Mouse (Mus musculus) heart, postnatal 4 days (tissue): Measurements from ENCODE around the gene Slu7. TPM values are rescaled to one million over a fixed set of nuclear protein-coding genes. Genes with fewer than 3 reads are reported as not detected.

Experiments
- DNase-seq: peaks from one replicate; pipeline ENCODE4 v3.0.0; 2021
- total RNA-seq, 2 experiments: library from RNA; stranded (reverse); gene quantifications; 2 replicates each; pipeline ENCODE4 v1.2.3; 2021

Gene Slu7
- total RNA-seq: 10 to 100 TPM; 25.8 to 28.6 TPM

DNA sequence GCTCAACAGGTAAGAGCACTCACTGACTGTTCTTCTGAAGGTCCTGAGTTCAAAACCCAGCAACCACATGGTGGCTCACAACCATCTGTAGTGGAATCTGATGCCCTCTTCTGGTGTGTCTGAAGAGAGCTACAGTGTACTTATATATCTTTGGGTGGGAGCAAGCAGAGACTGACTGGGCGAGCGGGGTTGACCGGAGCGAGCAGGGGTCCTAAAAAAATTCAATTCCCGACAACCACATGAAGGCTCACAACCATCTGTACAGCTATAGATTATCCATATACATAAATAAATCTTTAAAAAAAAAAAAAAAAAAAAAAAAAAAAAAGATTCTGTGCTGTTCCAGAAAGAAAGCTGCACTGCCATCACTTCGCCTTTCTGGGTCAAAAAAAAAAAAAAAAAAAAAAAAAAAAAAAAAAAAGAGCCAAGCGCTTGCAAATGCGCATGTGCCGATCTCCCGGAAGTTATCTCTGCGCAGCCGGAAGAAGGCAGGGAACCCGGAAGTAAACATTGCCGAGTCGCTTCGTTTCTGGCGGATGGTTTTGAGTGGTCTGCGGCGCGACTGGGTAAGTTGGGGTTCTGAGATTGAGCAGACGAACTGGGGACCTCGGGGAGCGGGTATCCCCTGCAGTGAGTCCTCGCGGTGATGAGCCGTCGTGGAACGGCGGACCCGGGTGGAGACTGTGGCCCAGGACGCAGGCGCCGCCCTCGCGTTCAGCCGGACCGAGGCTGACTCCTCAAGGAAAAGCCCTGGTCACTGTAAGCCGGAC, at the start of gene Slu7:
TSS of gene Slu7 (plus strand) at position 491 of the 770 bp plus-strand sequence.
- peak; percentile 76 for DNase-seq

DNA sequence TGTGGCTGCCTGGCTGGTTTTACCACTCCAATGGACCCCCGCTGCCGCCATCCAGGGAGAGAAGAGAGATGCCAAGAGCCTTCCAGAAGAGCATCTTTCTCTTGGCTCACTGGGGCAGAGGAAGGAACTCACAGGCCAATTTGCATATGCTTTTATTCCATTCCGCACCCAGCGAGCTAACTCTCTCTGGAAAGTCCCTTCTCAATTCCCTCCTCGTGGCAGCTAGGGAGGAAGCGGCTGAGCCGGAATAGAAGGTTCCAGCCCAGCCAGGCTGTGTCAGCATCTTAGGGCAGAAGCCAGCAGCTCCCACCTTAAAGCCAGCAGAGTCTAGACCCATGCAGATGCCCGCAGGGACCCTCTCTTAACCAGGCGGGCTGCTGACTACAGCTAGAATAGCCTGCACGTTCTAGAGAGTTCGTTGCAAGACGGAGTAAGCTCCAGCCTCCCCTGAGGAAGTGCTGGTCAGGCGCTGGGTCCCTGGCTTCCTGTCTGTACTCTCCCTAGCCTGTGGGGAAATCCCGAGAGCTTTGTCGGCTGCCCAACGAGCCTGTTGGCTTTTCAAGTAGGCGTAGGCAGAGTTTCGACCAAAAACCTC, 48.4 kb upstream of the Slu7 start:
- peak; percentile 57 for DNase-seq

DNA sequence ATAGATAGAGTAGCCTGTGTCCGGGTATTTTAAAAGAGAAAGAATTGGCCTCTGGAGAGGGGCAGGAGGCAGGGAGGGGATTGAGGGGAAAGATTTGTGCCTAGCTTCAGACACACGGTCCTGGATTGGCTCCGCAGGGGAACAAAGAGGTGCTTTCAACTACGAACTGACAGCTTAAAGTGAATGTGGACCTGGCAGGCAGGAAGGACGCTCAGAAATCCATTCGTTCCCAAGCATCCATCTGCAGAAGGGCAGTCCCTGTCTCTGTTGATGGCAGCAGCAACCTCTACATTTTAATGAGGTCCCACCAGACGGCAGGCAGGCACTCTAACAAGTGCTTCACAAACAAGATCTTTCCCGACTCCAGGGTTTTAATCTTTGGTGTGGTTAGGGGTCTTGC, 47.8 kb upstream of the Slu7 start:
- DNase-seq: peak; percentile 7

DNA sequence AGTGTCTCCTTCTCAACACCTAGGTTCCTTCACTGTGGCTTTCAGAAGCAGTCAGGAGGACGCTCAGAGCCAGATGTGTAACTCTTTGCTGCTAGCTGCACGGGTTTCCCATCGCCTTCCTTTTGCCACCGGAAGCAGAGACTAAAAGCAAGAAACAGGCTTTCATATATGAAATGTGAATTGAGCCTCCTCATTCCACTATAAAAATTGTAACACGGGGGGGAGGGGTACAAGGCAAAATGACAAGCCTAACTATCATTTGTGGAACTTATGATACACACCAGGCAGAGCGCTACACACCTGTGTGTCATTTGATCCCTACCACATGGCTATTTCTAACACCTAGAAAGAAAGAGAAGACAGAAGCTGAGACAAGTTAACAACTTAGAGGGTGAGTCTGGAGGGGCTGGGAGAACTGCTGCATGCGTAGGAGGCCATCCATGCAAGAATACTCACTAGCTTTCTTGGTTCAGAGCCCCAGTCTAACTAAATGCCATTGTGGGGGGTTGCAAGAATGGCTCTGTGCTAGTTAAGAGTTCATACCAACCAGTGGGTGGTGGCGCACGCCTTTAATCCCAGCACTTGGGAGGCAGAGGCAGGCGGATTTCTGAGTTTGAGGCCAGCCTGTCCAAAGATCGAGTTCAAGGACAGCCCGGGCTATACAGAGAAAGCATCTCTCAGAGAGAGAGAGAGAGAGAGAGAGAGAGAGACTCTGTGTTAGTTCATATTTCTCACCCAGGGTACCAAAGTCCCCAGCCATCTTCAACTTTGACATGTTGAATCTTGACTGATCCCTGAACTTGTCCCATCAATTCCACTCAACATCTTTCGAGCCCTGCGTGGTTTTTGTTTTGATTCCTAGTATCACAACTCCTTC, 46.3 kb upstream of the Slu7 start:
- no peak for DNase-seq

DNA sequence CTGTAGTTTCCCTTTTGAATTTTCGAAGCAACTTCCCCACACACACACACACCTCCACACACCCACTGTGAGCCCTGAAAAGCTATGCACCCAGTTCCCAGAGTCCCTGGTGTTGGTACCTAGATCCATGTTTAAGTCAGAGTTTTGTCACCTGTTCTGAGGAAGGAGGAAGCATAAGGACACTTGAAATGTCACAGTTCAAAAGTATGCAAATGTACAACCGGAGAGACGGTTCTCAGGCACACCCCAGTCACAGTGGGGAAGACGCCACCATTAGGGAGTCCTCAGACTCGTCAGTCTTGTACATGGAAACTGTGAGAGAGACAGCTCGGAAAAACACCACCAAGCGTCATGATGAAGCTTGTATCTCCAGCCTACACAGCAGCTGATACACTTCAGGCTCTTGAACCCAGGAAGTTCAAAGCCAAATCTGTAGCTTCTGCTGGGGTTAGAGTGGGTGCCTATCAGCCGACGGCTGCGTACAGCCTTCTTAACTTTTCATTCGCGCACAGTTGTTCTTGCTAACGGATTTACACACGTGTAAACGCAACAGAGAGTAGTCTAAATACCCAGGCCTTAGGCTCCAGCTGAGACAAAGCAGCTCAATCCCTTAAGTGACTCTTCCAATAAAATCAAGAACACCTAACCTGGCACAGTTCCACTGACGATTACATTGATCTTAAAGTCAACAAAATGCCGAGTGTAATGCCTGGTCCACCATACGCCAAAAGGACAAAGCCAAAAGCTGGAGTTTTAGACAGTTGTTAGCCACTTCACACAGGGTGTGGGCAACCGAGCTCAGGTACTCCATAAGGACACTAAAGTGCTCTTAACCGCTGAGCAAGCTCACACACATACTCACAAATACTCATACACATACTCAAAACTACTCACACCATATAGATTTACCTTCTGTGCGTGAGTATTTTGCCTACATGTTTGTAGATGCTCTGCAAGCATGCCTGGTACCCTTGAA, 45.1 kb upstream of the Slu7 start:
- DNase-seq: no peak

DNA sequence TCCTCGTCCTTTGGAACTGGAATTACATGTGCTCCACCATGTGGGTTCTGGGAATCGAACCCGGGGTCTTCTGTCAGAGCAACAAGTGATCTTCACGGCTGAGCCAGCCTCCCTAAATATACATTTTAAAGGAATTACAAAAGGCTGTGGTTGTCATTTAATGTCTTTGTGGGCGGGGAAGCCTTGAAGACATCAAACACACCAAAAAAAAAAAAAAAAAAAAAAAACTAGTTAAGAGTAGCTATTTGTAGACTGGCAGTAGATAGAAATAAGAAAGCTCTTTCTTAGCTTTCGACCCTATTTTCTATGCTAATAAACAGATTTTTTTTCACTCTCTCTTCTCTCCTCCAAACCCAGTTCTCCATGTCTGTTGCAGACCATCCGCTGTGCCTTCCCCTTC, 44.4 kb upstream of the Slu7 start:
- DNase-seq: no peak

DNA sequence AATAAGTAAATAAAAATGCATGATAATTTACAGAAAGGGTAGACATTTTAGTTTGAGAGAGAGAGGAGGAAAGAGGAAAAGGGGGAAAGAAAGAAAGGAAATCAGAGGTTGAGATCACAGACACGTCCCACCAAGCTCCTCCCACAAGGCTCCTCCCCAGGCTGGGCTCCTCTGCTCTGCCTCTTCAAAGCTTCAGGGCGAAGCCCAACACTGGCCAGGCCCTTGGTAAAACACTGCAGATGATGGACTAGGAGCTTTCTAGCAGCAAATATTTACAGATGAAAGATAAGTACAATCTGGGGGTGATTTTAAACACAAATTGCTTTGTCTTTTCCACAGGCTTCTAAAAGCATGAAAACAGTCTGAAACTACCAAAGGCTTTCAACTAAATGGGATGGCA, 40.8 kb upstream of the Slu7 start:
- DNase-seq: no peak

DNA sequence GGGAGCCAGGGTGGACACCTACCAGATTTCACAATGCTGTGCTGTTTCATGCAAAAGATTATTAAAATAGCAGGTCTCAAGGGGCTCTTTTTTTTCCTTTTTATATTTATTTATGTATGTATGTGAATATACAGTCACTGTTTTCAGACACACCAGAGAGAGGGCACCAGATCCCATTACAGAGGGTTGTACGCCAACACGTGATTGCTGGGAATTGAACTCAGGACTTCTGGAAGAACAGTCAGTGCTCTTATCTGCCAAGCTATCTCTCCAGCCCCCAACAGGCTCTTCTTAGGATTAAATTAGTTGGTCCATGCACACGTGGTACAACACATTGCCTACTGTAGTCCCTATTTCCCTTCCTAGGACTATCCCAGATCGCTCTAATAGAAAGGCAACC, 40.2 kb upstream of the Slu7 start:
- no peak for DNase-seq

DNA sequence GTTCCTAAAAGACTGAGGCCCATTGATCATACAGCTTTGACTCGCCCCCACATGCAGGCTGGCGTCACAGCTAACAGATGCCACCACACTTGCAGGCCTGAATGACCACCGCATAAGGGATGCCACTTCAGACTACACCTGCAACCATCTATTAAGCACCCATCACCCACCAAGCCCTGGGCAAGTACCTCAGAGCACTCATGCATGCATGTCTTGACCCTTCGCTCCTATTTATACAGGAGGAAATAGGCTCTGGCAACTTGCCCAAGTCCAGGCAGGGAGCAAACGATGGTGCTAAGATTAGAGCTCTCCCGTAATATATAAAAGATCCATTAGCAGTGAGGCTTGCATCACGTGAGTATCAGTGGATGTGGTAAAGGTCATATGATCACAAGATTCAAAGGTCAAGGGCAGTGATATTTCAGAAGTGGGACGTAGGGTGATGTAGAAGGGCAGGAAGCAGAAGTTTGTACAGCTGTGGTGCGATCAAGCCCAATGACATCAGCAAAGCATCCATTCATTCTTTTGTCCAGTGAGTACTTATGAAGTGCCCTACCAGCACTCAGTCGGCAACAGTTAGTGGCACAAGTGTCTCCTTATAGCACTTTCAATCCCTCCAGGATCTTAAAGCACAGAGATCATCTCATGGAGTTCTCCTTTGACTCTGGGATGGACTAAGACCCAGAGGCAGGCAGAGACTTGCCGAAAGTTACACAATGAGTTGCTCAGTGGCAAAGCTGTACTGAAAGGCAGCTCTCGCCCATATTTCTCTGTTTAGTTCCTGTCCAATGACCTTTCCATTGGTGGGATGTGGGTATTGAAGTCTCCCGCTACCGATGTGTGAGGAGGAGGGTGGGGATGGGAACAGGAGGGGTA, 38.2 kb upstream of the Slu7 start:
- no peak for DNase-seq

DNA sequence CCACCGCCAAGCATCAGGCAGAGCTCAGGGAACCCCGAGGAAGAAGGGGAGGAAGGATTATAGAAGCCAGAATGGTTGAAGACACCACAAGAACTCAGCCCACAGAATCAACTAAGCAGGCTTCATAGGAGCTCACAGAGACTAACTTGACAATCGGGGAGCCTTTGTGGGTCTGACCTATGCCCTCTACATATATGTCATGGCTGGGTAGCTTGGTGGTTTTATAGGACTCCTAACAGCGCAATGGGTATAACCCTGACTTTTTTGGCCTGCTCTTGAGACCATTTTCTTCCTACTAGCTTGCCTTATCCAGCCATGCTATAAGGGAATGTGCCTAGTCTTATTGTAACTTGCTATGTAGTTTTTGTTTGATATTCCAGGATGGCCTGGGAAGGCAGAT, 37.3 kb upstream of the Slu7 start:
- no peak for DNase-seq

DNA sequence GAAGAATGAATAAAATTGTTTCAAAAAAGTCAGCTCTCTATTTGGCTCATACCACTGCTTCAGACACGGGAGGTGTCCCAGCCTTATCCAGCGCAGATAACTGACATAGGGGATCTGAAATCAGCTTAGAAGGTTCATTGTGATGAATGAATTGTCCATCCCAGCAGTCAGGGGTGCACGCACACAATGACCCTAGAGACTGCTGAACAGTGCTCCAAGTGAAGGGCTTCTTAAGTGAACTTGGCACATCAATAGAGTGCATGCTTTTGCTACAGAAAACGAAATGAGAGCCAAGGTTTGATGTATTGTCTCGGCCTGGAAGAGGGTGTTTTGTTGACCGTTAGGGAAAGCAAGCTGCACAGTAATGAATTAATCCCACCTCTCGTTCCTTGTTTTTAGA, 36.9 kb upstream of the Slu7 start:
- DNase-seq: no peak

DNA sequence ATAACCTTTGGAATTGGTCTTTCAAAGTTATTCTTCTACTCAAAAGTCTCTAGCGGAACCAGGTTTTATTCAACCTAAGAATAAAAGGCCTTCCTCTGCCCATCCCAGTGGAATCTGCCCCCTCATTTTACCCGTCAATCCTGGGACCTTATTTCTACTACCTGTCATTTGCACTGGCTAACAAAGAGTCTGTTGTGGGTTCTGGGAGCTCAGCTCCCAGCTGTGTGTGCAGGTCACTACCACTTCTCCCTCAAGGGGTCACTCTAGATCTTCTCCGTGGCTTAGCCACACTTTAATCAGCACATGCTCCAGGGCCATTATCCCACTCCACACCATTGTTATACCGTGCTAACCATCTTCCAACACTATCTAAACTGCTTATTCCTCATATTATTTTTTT, 34.2 kb upstream of the Slu7 start:
- DNase-seq: no peak

DNA sequence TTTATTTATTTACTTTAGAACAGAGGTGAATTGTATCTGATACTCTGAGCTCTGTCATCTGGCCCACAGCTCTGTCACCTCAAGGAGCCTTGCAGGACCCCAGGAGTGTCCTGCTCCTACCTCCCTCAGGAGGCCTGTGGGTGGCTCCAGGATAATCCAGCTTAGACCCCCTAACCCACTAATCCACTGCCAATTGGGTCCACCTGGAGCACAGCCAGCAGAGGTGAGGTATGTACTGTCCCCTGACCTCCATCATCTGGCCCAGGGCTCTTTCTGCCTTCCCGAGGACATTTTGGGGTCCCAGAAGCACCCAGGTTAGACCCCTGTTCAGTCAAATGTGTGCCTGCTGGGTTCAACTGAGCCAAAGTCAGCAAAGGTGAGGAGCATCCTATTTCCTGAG, 33.4 kb upstream of the Slu7 start:
- DNase-seq: no peak

DNA sequence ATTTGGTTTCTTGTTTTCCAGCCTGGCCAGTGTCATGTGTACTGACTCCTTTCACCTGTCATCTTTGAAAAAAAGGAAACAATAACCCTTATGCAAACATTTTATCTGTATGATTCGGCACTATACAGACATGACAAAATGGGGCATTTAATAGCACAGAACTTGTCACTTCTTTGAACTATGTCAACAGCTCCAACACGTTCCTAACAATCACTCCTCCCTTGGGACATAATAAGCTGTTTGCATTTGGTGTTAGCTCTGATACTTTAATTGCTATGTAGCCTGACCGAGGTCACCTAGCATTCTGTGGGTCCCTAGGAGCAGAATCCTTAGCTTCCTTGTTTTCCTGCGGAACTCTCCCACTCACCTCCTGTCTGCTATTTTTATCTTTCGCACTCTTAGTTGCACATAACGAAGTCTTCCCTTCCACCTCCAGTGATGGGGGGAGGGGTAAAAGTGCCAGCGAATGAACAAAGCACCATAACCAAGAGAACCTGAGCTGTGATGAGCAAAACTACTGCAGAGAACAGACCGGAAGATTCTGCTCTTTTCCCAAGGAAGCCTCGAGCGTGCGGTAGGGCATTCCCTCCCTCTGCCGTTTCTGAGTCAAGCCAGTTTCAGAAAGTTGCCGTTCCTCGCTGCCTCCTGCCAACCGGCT, 29.3 kb upstream of the Slu7 start:
- no peak for DNase-seq

DNA sequence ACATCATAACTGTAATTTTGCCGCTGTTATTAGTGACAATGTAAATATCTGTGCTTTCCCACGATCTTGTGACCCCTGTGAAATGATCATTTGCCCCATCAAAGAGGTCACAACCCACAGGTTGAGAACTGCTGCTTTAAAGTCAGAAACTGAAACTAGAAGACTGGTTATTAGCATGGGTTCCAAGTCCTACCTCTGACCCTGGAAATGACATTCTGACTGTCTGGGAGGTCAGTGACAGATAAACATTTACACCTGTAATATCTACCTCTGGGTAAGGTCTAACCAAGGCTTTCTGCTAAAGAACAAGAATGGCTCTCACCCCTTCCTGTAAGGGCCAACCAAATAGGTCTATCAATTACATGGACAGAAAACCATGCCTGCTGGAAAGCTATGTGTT, 24.7 kb upstream of the Slu7 start:
- no peak for DNase-seq

DNA sequence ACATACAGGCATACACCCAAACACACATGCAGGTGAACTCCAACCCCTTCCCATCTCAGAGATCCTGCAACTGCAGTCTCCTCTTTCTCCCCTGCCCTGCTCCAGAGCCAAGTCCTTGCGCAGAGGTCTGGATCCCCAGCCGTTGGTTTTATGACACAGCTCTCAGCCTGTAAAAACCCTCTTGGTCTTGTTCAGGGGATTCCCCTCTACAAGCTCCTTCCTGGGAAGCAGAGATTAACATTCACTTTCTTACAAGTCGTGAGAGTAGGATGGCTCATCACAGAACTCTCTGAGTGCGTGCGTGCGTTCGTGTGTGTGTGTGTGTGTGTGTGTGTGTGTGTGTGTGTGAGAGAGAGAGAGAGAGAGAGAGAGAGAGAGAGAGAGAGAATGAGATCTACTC, 23.3 kb upstream of the Slu7 start:
- DNase-seq: no peak

DNA sequence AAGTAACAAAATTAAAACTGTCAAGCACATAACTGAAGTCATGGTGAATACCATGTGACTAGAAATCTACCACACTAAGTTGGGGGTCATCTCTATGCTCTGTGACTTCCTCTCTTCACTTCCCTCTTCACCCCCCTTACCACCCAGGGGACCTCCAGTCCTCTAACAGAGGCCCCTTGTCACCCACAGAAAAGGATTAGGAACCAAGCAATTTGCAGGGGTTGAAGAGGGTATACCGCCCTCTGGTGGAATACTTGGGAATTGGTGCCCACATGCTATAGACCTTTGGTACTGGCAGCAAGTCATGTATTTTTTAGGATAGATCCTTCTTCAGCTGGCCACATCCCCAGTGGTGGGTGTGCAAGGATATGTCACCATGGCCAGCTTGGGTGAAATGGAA, 22.1 kb upstream of the Slu7 start:
- DNase-seq: peak; percentile 78

DNA sequence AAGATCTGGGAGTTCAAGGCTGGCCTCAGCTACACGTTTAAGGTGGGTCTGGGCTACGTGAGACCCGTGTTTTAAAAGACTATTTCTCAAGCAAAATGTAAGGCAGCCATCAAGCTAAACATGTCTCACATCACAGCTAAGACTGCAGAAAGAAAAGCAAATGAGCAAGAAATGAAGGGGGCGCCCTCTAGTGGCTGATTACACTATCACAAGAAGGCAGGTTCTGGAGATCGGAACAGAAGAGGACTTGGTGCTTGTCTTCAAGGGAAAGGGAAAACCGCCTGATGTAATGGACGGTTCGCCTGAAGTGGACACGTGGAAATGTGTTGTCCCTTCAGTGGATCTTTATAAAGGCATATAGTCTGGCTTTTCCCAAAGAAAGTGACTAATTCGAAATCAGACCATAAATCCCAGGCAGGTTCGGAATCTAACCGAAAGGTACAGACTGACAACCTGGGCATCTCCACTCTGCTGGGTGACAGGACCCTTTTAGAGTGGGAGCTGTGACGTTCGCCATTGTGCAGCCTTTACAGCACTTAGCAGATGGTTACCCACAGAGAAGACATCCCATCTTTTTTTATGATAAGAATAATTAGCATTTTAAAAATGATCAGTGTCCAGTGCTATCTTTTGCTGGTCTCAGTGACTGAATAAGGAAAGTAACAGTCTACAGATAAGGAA, 20.6 kb upstream of the Slu7 start:
- DNase-seq: peak; percentile 81

DNA sequence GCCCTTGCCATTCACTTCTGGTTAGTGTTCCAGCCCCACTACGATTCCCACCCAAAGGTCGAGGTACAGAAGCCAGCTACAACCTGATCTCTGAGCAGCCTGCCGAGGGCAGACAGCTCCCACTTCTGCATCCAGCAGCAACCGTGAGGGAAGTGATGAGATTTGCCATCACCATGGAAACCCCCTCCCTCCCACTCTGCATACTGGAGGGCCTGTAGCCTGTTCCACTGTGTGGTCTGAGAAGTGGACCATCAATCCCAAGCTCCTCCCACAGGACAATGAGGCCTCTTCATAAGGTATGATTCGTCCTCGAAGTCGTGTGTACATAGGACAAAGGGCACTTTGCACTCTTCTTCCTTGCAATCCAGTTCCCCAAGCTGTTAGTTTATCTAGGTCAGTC, 16.3 kb upstream of the Slu7 start:
- no peak for DNase-seq

DNA sequence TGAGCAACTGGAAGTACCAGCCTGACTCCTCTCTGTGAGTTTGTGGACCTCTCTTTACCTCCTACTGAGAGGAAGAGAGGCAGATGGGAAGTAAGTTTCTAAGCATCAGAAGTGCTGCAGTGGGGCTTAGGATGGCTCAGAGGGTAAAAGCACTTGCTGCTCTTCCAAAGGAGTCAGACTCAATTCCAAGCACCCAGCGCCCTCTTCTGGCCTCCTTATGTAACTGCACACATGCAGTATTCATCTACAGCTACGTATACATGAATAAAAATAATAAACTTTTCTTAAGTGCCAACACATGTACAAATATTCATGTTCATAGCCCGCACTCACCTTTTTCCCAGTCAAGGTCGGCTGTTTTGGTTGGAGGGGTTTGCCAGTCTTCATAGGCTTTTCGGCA, 9.2 kb upstream of the Slu7 start:
- no peak for DNase-seq
